Mouse (Mus musculus) CH12.LX (cell line): ENCODE measurements at regions not wholly inside any gene's neighbourhood (a gene's known extent, or its start where the extent isn't known, plus 50 kb on each side); places are given as distances from the start of the nearest gene placed in this dataset.

Experiments used
- DNase-seq: peaks from one replicate; pipeline ENCODE4 v3.0.0-alpha.2; 2013; ENCODE audit errors: extremely low read depth
- H3K27ac ChIP-seq: 2 replicates; pipeline ENCODE4 v1.5.1; 2012; ENCODE audit warnings: low read depth, mild to moderate bottlenecking, control low read depth, moderate library complexity; ENCODE audit not compliant: insufficient read depth
- H3K27me3 ChIP-seq: replicated peaks from 2 replicates; pipeline ENCODE3; 2012; ENCODE audit warnings: inconsistent platforms
- H3K36me3 ChIP-seq, 2 experiments: replicated peaks in 1 of 2; 2 replicates each; pipeline versions ENCODE3 to v1.6.1; 2012; ENCODE audit warnings: inconsistent platforms in 1 of 2, low read length in 1 of 2, mild to moderate bottlenecking in 1 of 2, mixed read lengths in 1 of 2, moderate library complexity in 1 of 2; ENCODE audit not compliant: control insufficient read depth in 1 of 2, insufficient read depth in 1 of 2
- H3K4me1 ChIP-seq, 2 experiments: 2 replicates each; pipeline ENCODE4 v1.6.1; 2012; ENCODE audit warnings: inconsistent platforms in 1 of 2, moderate library complexity in 1 of 2; ENCODE audit not compliant: insufficient read depth in 2 of 2, control insufficient read depth in 1 of 2
- H3K4me2 ChIP-seq: 2 replicates; pipeline ENCODE4 v1.6.1; 2012; ENCODE audit warnings: low read depth, mild to moderate bottlenecking, control low read depth; ENCODE audit not compliant: poor library complexity, insufficient read depth, severe bottlenecking
- H3K4me3 ChIP-seq, 3 experiments: fragments of 150-350 bp in 1 of 3; sonication (generic) in 1 of 3; replicated peaks in 1 of 3; 2 replicates each; pipeline versions ENCODE3 to v1.5.1; 2011 to 2012; ENCODE audit warnings: low read depth in 2 of 3, low read length in 2 of 3, mild to moderate bottlenecking in 2 of 3, moderate library complexity in 2 of 3, control low read depth in 1 of 3, improper control_type of control experiment in 1 of 3, inconsistent platforms in 1 of 3, mixed read lengths in 1 of 3; ENCODE audit not compliant: poor library complexity in 1 of 3
- H3K79me2 ChIP-seq: replicated peaks from 2 replicates; pipeline ENCODE4 v1.6.1; 2012; ENCODE audit warnings: mild to moderate bottlenecking, moderate library complexity; ENCODE audit not compliant: control insufficient read depth, poor library complexity, insufficient read depth, severe bottlenecking; ENCODE audit errors: extremely low read depth
- H3K9ac ChIP-seq: 2 replicates; pipeline ENCODE4 v1.6.1; 2012; ENCODE audit warnings: low read depth, mild to moderate bottlenecking, control low read depth, moderate library complexity; ENCODE audit not compliant: insufficient read depth
- H3K9me3 ChIP-seq: replicated peaks from 2 replicates; pipeline ENCODE3; 2012; ENCODE audit warnings: low read length, inconsistent platforms, mixed read lengths
- CHD1 ChIP-seq: IDR thresholded peaks from 2 replicates; pipeline ENCODE4 v1.6.1; 2012; ENCODE audit warnings: low read depth, low read length, improper control_type of control experiment, inconsistent platforms
- CHD2 ChIP-seq: IDR thresholded peaks from 2 replicates; pipeline ENCODE4 v1.6.1; 2011; ENCODE audit warnings: low read length, improper control_type of control experiment
- EP300 ChIP-seq: IDR thresholded peaks from 2 replicates; pipeline ENCODE4 v1.6.1; 2011; ENCODE audit warnings: low read length, improper control_type of control experiment
- IRF4 ChIP-seq: IDR thresholded peaks from 2 replicates; pipeline ENCODE4 v1.6.1; 2014; ENCODE audit warnings: low read depth, mild to moderate bottlenecking, inconsistent platforms, low read length, improper control_type of control experiment
- JUND ChIP-seq: conservative IDR thresholded peaks from 2 replicates; pipeline ENCODE4 v1.6.1; 2011; ENCODE audit warnings: low read depth, low read length, improper control_type of control experiment
- KAT2A ChIP-seq: IDR thresholded peaks from 2 replicates; pipeline ENCODE4 v1.6.1; 2012; ENCODE audit warnings: low read length, improper control_type of control experiment, inconsistent platforms; ENCODE audit not compliant: insufficient replicate concordance
- MEF2A ChIP-seq: IDR thresholded peaks from 2 replicates; pipeline ENCODE4 v1.6.1; 2014; ENCODE audit warnings: low read depth, mild to moderate bottlenecking, inconsistent platforms, low read length, improper control_type of control experiment, borderline replicate concordance
- MXI1 ChIP-seq: IDR thresholded peaks from 2 replicates; pipeline ENCODE4 v1.6.1; 2011; ENCODE audit warnings: mild to moderate bottlenecking, low read depth, low read length, improper control_type of control experiment
- MYC ChIP-seq: IDR thresholded peaks from 2 replicates; pipeline ENCODE4 v1.6.1; 2011; ENCODE audit warnings: low read depth, mild to moderate bottlenecking, improper control_type of control experiment, low read length
- NELFE ChIP-seq: IDR thresholded peaks from 2 replicates; pipeline ENCODE4 v1.6.1; 2011; ENCODE audit warnings: low read depth, low read length, improper control_type of control experiment
- POLR2A ChIP-seq: IDR thresholded peaks from 2 replicates; pipeline ENCODE4 v1.6.1; 2011; ENCODE audit warnings: low read depth, mild to moderate bottlenecking, improper control_type of control experiment, low read length
- RCOR1 ChIP-seq: conservative IDR thresholded peaks from 2 replicates; pipeline ENCODE4 v1.6.1; 2012; ENCODE audit warnings: low read depth, mild to moderate bottlenecking, inconsistent platforms, low read length, improper control_type of control experiment
- SMC3 ChIP-seq: IDR thresholded peaks from 2 replicates; pipeline ENCODE4 v1.6.1; 2011; ENCODE audit warnings: low read depth, low read length, improper control_type of control experiment
- TBP ChIP-seq: conservative IDR thresholded peaks from 2 replicates; pipeline ENCODE4 v1.6.1; 2011; ENCODE audit warnings: low read depth, low read length, improper control_type of control experiment
- TCF12 ChIP-seq: IDR thresholded peaks from 2 replicates; pipeline ENCODE4 v1.6.1; 2014; ENCODE audit warnings: low read depth, mild to moderate bottlenecking, inconsistent platforms, low read length, improper control_type of control experiment
- UBTF ChIP-seq: IDR thresholded peaks from 2 replicates; pipeline ENCODE4 v1.6.1; 2012; ENCODE audit warnings: low read depth, mild to moderate bottlenecking, inconsistent platforms, low read length, improper control_type of control experiment, moderate library complexity
- USF1 ChIP-seq: IDR thresholded peaks from 2 replicates; pipeline ENCODE4 v1.6.1; 2014; ENCODE audit warnings: low read depth, mild to moderate bottlenecking, inconsistent platforms, low read length, improper control_type of control experiment
- USF2 ChIP-seq: conservative IDR thresholded peaks from 2 replicates; pipeline ENCODE4 v1.6.1; 2011; ENCODE audit warnings: low read depth, low read length, improper control_type of control experiment
- ZC3H11A ChIP-seq: IDR thresholded peaks from 2 replicates; pipeline ENCODE4 v1.6.1; 2012; ENCODE audit warnings: low read depth, mild to moderate bottlenecking, inconsistent platforms, low read length, improper control_type of control experiment
- dilution Hi-C: fragments of 300-500 bp; cut with MboI; formaldehyde crosslinking; loops from 2 replicates; pipeline ENCODE4 v1.14.3; 2020; ENCODE audit warnings: low sequenced_read_pairs; ENCODE audit not compliant: extremely low pct_unique_long_range_greater_than_20kb, extremely low pct_ligation_motif_present
- in situ Hi-C: fragments of 300-500 bp; cut with MboI; formaldehyde crosslinking; loops from 3 replicates; pipeline ENCODE4 v1.14.3; 2019; ENCODE audit warnings: low sequenced_read_pairs, low pct_ligation_motif_present, low pct_unique_long_range_greater_than_20kb, mixed read lengths

- H3K4me2 ChIP-seq = no peak overlapping the region
- H3K27me3 ChIP-seq = no peaks in the 10 kb centered on the region
- no peak overlapping the region for H3K27ac ChIP-seq
- dilution Hi-C loops (no loop called here), in situ Hi-C loops (no loop called here)
- no peak for TF ChIP-seq CHD2
- no peak for TF ChIP-seq CHD1
- TF ChIP-seq MEF2A = no peak
- TF ChIP-seq POLR2A = no peak
- TF ChIP-seq USF2 = no peak
- TF ChIP-seq TBP = no peak
- no peak for TF ChIP-seq USF1
- H3K36me3 ChIP-seq = no peaks in the 10 kb centered on the region
- no peak overlapping the region for H3K4me3 ChIP-seq
- H3K79me2 ChIP-seq = no peaks in the 10 kb centered on the region
- no peak overlapping the region for H3K9ac ChIP-seq
- no peaks in the 10 kb centered on the region for H3K4me1 ChIP-seq
- H3K9me3 ChIP-seq = no peaks in the 10 kb centered on the region
- DNase-seq = no peak
Observed at GRCm38 (mm10) chr4:92977761-92978160, 357.6 kb downstream of the Tusc1 start.

GRCm38 (mm10) chr4:92942068-92942707 is 393.1 kb downstream of the Tusc1 start:
- dilution Hi-C loops = no loop called here
- H3K4me1 ChIP-seq = no peaks in the 10 kb centered on the region
- no peaks in the 10 kb centered on the region for H3K36me3 ChIP-seq
- peaks cover 2% of the 10 kb centered on the region for H3K9me3 ChIP-seq
- no peak overlapping the region for H3K4me3 ChIP-seq
- no peaks in the 10 kb centered on the region for H3K79me2 ChIP-seq
- H3K9ac ChIP-seq = no peak overlapping the region
- H3K27ac ChIP-seq = no peak overlapping the region
- no peaks in the 10 kb centered on the region for H3K27me3 ChIP-seq
- peak; percentile 31 for DNase-seq
- TF ChIP-seq UBTF (no peak), EP300 (peak; percentile 41), IRF4 (peak; percentile 43; the same call in 1 of the 2 replicates)
- TF ChIP-seq, all 38 proteins: peak for 2
- in situ Hi-C loops = no loop called here
- no peak overlapping the region for H3K4me2 ChIP-seq

- in situ Hi-C loops (loop anchor here (5.0 kb wide), 1 partner anchor 64 kb away; no protein-coding TSS in a partner anchor), dilution Hi-C loops (no loop called here)
- Histone ChIP-seq H3K27me3 (no peaks in the 10 kb centered on the region), H3K36me3 (no peaks in the 10 kb centered on the region), H3K9me3 (no peaks in the 10 kb centered on the region), H3K79me2 (no peaks in the 10 kb centered on the region), H3K4me2 (no peak overlapping the region), H3K27ac (no peak overlapping the region), H3K9ac (no peak overlapping the region), H3K4me1 (no peaks in the 10 kb centered on the region), H3K4me3 (no peak overlapping the region)
- TF ChIP-seq RCOR1 (no peak), MEF2A (no peak), MYC (no peak), TBP (no peak), MXI1 (no peak), TCF12 (no peak), JUND (no peak), NELFE (no peak), KAT2A (no peak), SMC3 (no peak), ZC3H11A (no peak)
- DNase-seq = no peak
Observed at GRCm38 (mm10) chr4:92931272-92931671, 404.0 kb downstream of the Tusc1 start.
